In the genomic region with DNA sequence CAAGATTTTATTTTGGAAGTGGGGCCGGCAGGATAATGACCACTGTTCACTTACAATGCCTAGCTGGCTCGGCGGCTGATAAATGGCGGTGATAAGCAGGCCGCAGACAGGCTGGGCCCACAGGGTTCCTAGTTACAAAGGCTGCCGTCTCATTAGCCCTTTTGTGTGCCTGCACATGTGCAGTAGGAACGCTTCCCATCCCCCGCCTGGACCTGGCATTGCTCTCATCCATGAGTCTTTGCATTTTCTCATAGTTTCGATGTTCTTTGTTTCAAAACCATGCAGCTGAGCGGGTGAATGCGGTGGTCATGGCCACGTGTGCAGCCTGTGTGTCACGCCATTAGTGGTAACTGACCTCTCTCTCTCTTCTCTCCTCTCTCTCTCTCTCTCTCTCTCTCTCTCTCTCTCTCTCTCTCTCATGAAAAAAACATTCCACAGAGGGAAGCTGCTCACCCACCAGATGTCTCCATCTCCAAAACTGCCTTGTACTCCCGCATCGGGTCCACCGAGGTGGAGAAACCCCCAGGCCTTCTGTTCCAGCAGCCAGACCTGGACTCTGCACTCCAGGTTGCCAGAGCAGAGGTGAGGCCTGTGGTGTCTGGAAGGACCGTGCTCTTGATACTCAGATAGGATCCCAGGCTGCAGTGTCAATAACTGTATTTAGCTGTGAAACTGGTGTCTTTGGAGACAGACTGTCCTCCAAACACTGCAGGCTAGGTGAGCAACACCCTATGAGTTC, we compare ENCODE assay signal across 11 mouse cellular contexts. TPM values are rescaled to one million over a fixed set of nuclear protein-coding genes. Genes with fewer than 3 reads are reported as not detected.
A peak's percentile ranks its signal among the peaks of the same experiment; 100 is the strongest.
DNase-seq lines count a peak whose midpoint lies in the region; ATAC-seq and TF ChIP-seq lines count a peak whose summit lies in the region.
"Had no signal": no experiment of that assay in that cellular context is flagged by ENCODE, and none has a peak within 500 bp of the region (broad histone marks: within the 10 kb centered on the region; RNA-seq: fewer than 3 reads in every experiment).

No protein-coding gene starts in this region.

- peaks cover 58% of the 10 kb centered on the region for H3K4me1 ChIP-seq in heart, embryonic 10.5 days
- H3K4me1 ChIP-seq in hindbrain, embryonic 11.5 days (replicated peaks; ENCODE audit: control insufficient read depth, insufficient read depth, low read length), result peaks cover 14% of the 10 kb centered on the region
- H3K4me1 ChIP-seq in midbrain, embryonic 16.5 days (ENCODE audit: control insufficient read depth, insufficient read depth, low read length), result peaks cover 14% of the 10 kb centered on the region
- no peaks in the 10 kb centered on the region for H3K4me1 ChIP-seq in kidney, adult 2 months (ENCODE audit: control insufficient read depth, insufficient read depth, low read length)

- H3K27ac ChIP-seq in heart, embryonic 10.5 days, result peak overlapping the region; percentile 73
- H3K27ac ChIP-seq in hindbrain, embryonic 11.5 days (ENCODE audit: low read depth, low read length), result peak overlapping the region; percentile 93
- H3K27ac ChIP-seq in midbrain, embryonic 16.5 days (ENCODE audit: low read length), result peak overlapping the region; percentile 78
- no peak overlapping the region for H3K27ac ChIP-seq in kidney, adult 2 months (ENCODE audit: insufficient read depth, low read depth, low read length)

- WGBS in heart, embryonic 10.5 days, result 46% methylated on average over 17 of the region's 17 CpGs
- WGBS in hindbrain, embryonic 11.5 days, result 33% methylated on average over 17 of the region's 17 CpGs
- WGBS in midbrain, embryonic 16.5 days, result 16% methylated on average over 17 of the region's 17 CpGs
- WGBS in kidney, adult 2 months, result 80% methylated on average over 17 of the region's 17 CpGs

- H3K9ac ChIP-seq in hindbrain, embryonic 11.5 days (ENCODE audit: low read depth, low read length), result peak overlapping the region; percentile 47
- H3K9ac ChIP-seq in midbrain, embryonic 16.5 days (ENCODE audit: low read depth, low read length), result peak overlapping the region; percentile 7; the same call in 1 of the 2 replicates

- ATAC-seq in hindbrain, embryonic 11.5 days (ENCODE audit: low FRiP score), result peak; percentile 90
- peak; percentile 74; the same call in 1 of the 2 replicates for ATAC-seq in midbrain, embryonic 16.5 days

- TF ChIP-seq CTCF in kidney, adult 2 months (conservative IDR thresholded peaks at IDR 0.05; ENCODE audit: insufficient read depth, insufficient read length, low read depth, low read length), result no peak

- H3K36me3 ChIP-seq in heart, embryonic 10.5 days, result peaks cover 77% of the 10 kb centered on the region
- no peaks in the 10 kb centered on the region for H3K36me3 ChIP-seq in hindbrain, embryonic 11.5 days (ENCODE audit: control insufficient read depth, insufficient read depth, low read length)
- peaks cover 15% of the 10 kb centered on the region for H3K36me3 ChIP-seq in midbrain, embryonic 16.5 days (ENCODE audit: control insufficient read depth, insufficient read depth, low read length)
- H3K36me3 ChIP-seq in kidney, adult 2 months (ENCODE audit: control insufficient read depth, insufficient read depth, low read length), result peaks cover 2% of the 10 kb centered on the region; the same call in 1 of the 2 replicates

- no peaks in the 10 kb centered on the region for H3K27me3 ChIP-seq in heart, embryonic 10.5 days (ENCODE audit: insufficient read depth, poor library complexity, severe bottlenecking)
- no peaks in the 10 kb centered on the region for H3K27me3 ChIP-seq in hindbrain, embryonic 11.5 days (ENCODE audit: control insufficient read depth, insufficient read depth, low read length)
- no peaks in the 10 kb centered on the region for H3K27me3 ChIP-seq in midbrain, embryonic 16.5 days (ENCODE audit: control insufficient read depth, insufficient read depth, low read depth, low read length)
- H3K27me3 ChIP-seq in kidney, adult 2 months (replicated peaks; ENCODE audit: control insufficient read depth, insufficient read depth, low read length), result no peaks in the 10 kb centered on the region

- no peak for TF ChIP-seq POLR2A in kidney, adult 2 months (IDR thresholded peaks at IDR 0.05; ENCODE audit: low read depth, low read length)

- H3K9me3 ChIP-seq in heart, embryonic 10.5 days, result no peaks in the 10 kb centered on the region
- no peaks in the 10 kb centered on the region for H3K9me3 ChIP-seq in hindbrain, embryonic 11.5 days (ENCODE audit: control insufficient read depth, low read length)
- no peaks in the 10 kb centered on the region for H3K9me3 ChIP-seq in midbrain, embryonic 16.5 days (replicated peaks; ENCODE audit: control insufficient read depth, low read length, poor library complexity, severe bottlenecking)

- H3K4me2 ChIP-seq in hindbrain, embryonic 11.5 days (replicated peaks; ENCODE audit: low read depth, low read length), result peak overlapping the region; percentile 23; the same call in 1 of the 2 replicates
- no peak overlapping the region for H3K4me2 ChIP-seq in midbrain, embryonic 16.5 days (ENCODE audit: low read length)

- intact Hi-C loops in heart, postnatal 14 days (cut with DNase I), result no loop called here

- H3K4me3 ChIP-seq in heart, embryonic 10.5 days, result no peak overlapping the region
- no peak overlapping the region for H3K4me3 ChIP-seq in hindbrain, embryonic 11.5 days (ENCODE audit: low read depth, low read length)
- H3K4me3 ChIP-seq in midbrain, embryonic 16.5 days (ENCODE audit: low read depth, low read length), result no peak overlapping the region
- H3K4me3 ChIP-seq in kidney, adult 2 months (ENCODE audit: insufficient read depth, low read depth, low read length), result no peak overlapping the region

- DNase-seq in heart, embryonic 10.5 days (ENCODE audit: low spot score), result no peak
- no peak for DNase-seq in heart, postnatal 14 days
- peak; percentile 88 for DNase-seq in embryo, embryonic 10 days (ENCODE audit: low spot score)
- peak; percentile 84 for DNase-seq in hindbrain, embryonic 11.5 days (ENCODE audit: low spot score)
- no peak for DNase-seq in kidney, adult 2 months
- no peak for DNase-seq in spleen, adult 18-20 months
- DNase-seq in cerebellum, postnatal 25 days, result no peak
- DNase-seq: liver; thymus, adult 2 months had no signal

RNA-seq across cellular contexts. Expression of a gene that starts 22.9 kb away (rescaled TPM):
- 0.07 and 0.40 TPM in 2 replicates for polyA plus RNA-seq in heart, embryonic 10.5 days (2016; fragmentation: Nextera tagmentation; extraction: Ambion mirVana)
- total RNA-seq in heart, postnatal 14 days (2021), result under 1 TPM in 1 of 2 experiments, not detected in 1; 0.12 TPM
- polyA plus RNA-seq in hindbrain, embryonic 11.5 days (2014; fragmentation: Nextera tagmentation; extraction: Ambion mirVana), result 0.08 TPM in 1 of 2 replicates, not detected in the other
- 0.31 TPM in 1 of 2 replicates, not detected in the other for polyA plus RNA-seq in midbrain, embryonic 16.5 days (2015; fragmentation: Nextera tagmentation; extraction: Ambion mirVana)
- 0.06 and 0.12 TPM in 2 replicates for polyA plus RNA-seq in kidney, adult 2 months (2012; rRNA removed)
- total RNA-seq: neutrophil, adult 5-6 weeks had no signal

Comparison
In these comparisons a context has a peak if more than half of its experiments do, and no peak if none do; other contexts are left out.
1. DNase-seq: peak in embryo, embryonic 10 days (single experiment) and hindbrain, embryonic 11.5 days (single experiment); none in heart, embryonic 10.5 days (single experiment), heart, postnatal 14 days (0 of 2), kidney, adult 2 months (single experiment), spleen, adult 18-20 months (0 of 2) and cerebellum, postnatal 25 days (0 of 2).